Mouse (Mus musculus) adrenal gland (tissue): ENCODE results near the gene Fibp.

Experiments used
- intact Hi-C: fragments of 180-260 bp; cut with DNase I; formaldehyde crosslinking; loops from one replicate; pipeline ENCODE4 v1.15.1; 2025

Gene Fibp

DNA sequence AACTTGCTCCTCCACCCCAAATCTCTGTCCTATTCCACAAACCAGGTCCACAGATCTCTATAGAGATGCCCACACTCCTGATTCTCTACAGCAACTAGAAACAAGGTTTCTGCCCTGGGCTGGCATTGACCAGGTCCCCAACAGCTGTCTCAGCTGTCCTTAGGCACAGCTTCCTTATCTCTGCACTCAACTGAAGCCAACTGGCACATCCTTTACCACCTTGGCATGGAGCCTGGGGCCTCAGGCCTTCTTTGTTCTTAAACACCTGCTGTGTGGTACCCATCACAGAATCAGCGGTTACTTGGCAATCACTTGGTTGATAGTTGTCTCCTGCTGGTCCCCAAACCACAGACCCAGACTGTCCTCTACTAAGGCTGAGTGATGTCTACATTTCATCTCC is 30.0 kb upstream of the Fibp start:
- intact Hi-C loops, result loop anchor here (5.0 kb wide), 1 partner anchor 57 kb away; the partner anchor contains the start of gene Mus81

DNA sequence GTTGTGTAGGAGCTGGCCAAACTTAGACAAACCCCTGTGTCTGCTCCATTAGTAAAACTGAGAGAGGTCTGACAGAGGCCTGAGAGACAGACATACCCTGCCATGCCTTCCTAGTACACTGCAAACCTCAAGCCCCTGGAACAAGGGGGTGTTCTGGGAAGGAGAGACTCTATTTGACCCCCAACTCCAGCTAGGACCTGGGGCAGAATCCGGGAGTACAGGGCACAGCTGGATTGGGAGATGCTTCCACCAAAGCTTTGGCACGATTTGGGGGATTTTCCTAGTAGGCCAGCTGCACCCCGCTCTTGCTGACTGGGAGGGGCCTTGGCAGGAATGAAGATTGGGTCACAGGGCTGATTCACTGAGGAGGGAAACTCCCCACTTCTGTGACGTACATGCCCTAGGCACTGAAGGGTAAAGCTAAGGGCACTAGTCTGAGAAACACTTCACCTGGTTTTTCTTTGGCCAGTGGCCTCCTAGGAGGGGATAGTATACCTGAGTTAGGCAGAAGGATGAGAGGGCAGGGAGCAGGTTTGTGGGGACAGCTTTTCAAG is 28.4 kb upstream of the Fibp start:
- intact Hi-C loops, result loop anchor here (5.0 kb wide), 1 partner anchor 55 kb away; the partner anchor contains the start of gene Mus81

DNA sequence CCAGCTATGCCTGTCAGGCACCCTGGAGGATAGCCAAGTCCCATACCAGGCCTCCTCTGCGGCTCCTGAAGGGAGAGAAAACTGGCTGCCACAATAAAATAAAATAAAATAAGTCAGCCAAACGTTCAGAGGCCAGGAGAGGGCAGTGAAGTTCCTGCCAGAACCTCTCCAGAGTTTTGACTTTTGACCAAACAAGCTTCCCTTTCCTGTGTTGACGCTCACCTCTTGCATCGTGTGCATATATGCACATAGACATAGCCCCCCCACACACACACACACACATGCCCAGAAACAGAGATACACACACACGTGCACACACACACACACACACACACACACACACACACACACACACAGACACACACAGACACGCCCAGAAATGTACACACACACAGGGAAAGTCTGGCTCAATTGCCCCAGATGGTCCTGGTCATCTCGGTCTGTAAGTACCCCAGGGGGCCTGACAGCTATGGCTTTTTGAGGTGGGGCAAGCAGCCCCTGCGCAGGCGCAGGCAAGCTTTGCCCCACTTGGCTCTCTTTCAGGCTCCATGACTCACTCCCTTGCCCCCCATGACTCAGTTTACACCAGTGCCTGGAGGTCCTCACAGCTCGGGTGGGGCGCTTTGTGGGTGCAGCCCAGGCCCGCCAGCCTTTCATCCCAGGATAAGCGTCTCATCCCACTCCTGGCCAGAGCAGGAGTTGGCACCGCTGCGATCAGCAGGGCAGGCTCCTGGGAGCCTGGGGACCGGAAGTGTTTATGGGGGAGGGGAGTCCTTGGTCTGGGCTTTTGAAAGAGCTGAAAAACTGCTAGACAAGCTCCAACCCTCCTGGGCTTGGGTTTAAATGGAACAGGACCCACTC is 27.2 kb upstream of the Fibp start:
- intact Hi-C loops, result loop anchor here (5.0 kb wide), 1 partner anchor 54 kb away; the partner anchor contains the start of gene Mus81

DNA sequence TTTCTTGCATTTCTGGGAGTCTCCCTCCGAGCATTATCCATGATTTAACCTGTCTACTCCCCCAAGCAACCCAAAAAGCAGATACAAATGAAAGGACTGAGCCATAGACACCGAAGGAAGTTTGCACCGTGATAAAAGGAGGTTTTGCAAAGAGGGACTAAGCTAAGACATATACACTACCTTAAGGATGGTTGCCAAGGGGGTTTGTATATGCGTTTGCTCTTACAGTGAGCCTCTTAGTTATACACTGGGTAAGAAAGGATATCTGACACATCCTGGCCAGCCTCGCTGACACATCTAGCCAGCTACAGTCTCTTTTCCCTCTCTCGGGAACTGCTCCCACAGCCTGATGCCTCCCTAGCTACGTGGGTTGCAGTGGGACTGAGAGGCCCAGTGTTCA is 26.5 kb upstream of the Fibp start:
- intact Hi-C loops, result loop anchor here (5.0 kb wide), 1 partner anchor 53 kb away; the partner anchor contains the start of gene Mus81

DNA sequence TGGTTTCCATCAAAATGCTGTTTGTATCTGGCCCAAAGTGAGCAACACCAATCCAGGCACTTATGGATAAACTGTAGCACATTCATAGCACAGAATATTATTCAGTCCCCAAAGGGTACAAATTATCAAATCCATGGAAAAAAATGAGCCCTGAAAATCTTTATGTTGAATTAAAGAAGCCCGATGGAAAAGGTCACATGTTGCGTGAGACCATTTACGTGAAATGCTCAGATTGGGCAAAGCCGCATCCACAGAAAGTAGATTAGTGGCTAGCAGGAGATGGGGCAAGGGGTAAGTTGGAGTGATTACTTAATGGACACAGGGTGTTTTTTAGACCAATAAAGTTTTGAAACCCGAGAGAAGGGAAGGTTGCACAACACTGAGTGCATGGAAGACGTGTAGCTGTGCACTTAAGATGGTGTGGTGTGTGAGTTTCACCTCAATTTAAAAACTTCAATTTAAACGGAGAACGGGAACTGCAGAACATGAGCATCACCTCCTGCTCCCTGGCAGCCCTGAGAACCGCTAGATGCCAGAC is 16.0 kb upstream of the Fibp start:
- intact Hi-C loops, result no loop called here

DNA sequence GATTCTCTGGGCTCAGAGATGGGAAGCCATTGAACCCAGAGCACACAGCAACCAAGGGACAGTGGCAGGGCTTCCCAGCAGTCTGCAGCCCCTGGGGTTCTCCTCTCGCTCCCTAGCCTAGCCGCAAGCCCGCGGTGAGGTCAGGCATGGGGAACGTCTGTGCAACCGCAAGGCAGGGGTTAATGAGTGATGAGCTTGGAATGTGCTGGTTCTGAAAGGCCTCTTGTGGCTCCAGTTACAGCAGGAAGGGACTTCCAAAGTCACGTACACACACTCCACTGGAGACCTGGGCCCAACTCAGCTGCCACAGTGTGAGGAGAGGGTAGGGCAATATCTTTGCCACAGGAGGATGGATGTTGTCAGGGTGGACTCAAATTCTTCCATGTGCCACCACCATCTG is 15.5 kb upstream of the Fibp start:
- intact Hi-C loops, result no loop called here

DNA sequence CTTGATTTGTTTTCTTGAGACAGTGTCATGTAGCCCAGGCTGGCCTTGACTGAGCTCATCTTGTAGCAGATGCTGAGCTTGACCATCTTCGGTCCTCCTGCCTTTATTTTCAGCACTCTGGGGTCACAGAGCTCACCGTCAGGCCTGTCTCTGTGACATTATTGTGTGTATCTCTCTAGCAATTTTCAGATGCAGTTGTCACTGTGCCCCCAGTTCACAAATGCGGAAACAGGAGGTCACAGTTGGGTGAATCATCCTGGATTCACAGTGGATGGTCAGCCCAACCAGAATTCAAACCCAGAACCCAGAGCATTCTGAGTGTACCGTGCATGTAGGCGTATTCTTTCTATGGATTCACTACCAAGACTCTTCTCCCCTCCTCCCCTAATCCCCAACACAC is 14.7 kb upstream of the Fibp start:
- intact Hi-C loops, result no loop called here

DNA sequence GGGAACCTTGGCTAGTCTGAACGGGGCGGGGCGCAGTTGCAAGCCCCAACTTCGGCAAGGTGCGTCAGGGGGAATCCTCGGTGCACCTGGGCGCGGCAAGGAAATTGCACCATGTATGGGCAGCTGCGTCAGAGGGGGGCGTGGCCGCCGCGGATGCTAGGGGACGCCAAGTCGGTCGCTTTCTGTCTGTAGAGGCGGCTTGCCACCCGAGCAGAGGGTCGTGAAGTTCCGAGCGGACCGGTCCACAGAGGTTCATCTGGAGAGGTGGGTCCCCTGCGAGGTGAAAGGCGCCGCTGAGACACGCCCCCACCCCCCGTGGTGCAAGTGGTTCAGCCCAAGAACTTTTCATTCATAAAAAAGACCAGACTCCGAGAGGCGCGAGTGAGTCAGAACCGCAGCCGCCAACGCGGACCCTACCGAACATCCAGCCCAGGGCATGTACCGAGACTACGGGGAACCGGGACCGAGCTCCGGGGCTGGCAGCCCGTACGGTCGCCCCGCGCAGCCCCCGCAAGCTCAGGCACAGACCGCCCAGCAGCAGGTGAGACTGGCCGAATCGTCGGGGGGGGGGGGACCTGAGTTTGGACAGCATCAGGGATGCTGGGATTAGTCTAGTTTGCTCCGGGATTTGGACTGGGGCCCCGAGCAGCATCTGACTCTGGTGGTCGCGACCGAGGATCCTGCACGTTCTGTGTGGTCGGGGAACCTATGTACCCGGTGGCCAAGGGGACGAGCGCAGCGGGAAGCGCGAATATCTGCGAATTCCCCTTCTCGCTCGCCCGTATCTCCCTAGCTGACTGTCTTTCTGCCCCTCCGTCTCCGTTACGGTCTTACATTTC is 12.7 kb upstream of the Fibp start, which contains the start of gene Fosl1:
Gene Fosl1 (plus strand): TSS at position 33 of the 839 bp plus-strand sequence.
- intact Hi-C loops, result no loop called here

DNA sequence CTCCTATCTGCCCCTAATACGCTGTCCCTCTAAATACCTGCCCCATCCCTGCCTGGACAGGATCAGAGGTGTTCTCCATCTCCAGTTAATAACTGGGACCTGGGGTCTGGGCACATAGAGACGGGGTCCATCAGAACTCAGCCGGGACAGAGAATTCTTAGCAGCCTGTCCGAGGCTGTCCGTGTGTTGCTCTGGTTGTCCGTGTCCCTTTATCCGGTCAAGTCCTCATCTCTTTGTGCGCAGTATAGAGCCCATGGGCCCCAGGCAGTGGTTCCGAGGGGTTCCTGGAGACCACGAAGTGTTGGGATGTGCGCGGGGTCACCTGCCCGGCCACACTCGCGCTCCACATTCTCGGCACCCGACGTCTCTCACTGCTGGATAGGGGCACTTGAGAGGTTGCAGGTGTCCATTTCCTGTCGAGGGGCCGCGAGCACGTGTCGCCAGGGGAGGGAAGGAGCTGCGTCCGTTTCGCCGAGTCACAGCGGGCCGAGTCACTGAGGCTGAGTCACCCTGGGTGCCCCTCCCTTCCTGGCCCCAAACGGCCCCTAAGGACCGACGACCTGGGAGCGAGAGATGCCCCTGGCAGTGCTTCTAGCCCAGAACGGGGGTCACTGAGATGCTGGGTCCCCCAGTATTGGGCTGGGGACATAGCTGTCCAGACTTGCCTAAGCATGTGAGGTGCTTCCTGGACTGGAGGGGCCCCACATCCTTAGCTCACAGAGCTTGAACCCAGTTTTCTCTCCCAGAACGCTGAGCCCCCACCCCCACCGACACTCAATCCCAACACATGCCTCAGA is 11.9 kb upstream of the Fibp start:
- intact Hi-C loops, result no loop called here

DNA sequence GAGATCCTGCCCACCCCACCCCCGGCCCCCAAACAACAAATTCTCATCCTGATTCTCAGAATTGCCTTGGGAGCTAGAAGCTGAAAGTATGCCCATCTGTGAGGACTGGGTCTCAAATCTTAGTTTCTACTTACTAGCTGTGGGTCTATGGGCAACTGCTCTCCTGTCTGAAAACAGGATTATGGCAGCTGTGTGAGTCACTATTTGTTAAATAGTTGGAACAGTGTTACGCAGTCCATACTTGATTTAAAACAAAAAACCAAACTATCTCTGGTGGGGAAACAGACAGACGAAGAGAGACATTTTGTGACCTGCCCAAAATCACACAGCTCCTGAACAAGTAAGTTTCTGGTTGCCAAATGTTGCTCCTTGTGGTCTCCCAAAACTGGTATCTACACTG is 10.7 kb upstream of the Fibp start:
- intact Hi-C loops, result no loop called here

DNA sequence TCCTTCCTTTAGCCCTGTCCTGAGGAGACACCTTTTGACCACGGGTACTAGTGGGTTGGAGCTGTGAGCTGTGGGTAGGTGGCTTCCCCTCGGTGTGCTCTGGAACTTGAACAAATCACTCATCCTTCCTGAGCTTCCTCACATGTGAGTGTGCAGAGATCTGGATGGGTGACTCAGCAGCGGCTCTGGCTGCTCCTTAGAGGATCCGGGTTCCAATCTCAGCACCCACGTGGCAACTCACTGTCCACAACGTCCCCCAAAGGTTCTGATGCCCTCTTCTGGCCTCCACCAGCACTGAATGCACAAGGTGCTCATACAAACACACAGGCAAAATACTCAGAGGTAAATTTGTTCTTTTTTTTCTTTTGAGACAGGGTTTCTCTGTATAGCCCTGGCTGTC is 8.6 kb upstream of the Fibp start:
- intact Hi-C loops, result no loop called here

DNA sequence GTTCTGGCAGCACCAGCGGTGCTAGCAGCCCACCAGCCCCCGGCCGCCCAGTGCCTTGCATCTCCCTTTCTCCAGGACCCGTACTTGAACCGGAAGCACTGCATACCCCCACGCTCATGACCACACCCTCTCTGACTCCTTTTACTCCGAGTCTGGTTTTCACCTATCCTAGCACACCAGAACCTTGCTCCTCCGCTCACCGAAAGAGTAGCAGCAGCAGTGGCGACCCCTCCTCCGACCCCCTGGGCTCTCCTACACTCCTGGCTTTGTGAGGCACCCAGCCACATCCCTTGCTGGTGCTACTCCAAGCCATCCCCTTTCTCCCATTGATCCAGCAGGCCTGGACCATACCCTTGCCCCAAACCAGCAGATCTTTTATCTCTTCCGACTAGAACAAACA is 5.4 kb upstream of the Fibp start:
- intact Hi-C loops, result no loop called here

DNA sequence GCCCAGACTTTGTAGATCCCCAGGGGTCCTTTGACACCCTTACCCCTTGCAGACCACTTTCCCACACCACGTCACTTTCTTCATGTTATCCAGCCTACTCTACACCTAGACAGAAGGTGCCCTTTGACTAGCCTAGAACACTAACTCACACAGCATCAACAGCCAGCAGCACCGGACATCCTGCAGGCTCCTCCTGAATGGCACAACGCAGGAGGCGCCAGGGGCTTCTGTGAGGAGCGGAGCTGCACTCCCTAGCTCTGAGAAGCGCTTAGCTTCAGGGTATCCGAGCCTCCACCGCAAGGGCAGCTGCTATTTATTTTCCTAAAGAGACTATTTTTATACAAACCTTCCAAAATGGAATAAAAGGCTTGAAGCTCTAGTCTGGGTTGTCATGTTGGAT is 4.8 kb upstream of the Fibp start:
- intact Hi-C loops, result no loop called here

DNA sequence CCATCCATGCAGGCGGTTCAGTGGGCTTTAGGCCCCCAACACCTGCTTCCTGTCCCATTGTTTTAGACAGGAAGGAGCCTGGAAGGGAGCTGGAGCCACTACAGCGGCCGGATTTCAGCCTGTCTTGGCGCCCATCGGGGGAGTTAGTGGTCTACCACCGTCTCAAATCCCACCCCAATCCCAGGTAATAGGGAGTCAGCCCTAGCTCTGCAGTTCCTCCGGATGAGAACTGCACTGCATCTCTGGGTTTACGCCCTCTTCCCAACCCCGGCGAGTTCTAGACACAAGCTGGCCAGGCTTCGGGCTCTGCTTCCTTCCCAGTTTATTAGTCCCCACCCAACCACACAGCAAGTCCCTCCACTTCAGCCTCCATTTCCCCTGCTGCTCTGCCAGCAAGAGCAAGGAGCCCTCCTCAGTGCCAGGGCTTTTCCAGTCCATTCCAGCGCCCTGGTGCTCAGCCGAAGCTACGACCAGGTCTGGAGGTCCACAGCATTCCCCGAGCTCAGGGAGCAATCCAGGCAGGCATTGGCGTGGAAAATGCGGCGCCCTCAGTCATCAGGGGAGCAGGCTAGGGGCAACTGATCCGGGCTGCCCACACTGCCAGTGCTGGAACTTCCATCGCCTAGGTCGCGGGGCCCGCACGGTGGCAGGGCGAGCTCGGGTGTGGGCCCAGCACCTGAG is 4.0 kb upstream of the Fibp start:
- intact Hi-C loops, result no loop called here

DNA sequence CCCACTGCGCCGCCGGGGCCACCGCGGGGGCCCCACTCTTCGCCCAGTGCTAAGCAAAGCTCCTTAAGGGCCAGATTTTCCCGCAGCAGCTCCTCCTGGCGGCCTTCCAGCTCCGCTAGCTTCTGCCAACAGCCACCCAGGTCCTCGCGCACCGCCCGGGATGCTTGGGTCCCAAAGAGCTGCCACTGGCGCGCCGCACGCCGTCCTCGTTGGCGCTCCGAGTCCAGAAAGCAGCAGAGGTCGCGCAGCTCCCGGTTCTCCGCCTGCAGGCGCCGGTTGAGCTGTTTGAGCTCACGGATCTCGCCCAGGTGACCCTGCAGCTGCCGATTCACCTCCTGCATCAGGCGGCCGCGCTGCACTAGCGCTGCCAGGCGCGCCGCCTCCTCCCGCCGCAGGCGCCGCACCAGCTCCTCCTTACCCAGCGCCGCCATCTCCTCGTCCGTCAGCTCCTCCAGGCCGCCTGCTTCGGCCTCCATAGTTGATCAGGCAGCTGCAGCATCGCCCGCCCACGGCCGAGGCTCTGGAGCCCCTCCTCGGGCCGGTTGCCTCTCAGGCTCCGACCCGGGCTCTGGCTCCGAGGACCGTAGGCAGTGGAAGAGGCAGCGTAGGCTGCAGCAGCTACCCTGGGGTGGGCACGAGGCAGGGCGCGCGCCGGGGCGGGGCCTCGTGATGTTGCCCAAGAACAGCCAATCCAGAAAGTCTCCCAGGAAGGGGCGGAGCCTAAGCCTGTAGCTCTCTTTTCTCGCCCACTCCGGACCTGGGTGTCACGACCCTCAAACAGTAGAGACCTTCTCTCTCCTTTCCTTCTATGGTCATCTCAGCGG is 3.3 kb upstream of the Fibp start:
- intact Hi-C loops, result no loop called here

DNA sequence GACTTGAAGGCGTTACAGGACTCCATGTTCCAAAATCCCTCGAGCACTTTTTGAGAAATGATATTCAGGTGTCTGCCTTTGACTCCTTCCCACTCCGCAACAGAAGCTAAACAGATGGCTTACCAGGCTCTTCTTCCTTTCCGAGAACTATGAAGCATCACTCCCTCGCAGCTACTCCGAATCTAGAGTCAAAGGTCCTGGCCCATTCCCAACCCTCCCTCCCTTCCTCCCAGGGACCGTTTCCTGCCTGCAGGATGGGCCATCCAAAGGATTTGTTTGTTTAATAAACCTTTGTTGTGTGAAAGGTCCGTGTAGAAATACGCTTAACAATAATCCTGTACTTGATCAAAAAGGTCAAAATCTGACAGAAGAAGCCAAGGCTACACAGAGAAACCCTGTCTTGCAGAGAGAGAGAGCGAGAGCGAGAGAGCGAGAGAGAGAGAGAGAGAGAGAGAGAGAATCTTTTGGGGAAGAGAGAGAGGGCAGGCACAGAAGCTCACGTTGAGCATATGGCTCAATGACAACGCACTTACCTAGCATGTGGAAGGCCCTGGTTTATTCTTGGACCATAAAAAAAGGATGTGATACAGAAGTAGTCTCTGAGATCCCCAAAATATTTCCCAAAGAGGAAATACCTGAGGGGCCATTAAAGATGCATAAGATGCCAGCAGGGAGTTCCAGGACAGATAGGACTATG is 2.5 kb upstream of the Fibp start, which contains the start of gene Ccdc85b:
Gene Ccdc85b (minus strand): TSS at position 149 of the 697 bp plus-strand sequence.
- intact Hi-C loops, result no loop called here

DNA sequence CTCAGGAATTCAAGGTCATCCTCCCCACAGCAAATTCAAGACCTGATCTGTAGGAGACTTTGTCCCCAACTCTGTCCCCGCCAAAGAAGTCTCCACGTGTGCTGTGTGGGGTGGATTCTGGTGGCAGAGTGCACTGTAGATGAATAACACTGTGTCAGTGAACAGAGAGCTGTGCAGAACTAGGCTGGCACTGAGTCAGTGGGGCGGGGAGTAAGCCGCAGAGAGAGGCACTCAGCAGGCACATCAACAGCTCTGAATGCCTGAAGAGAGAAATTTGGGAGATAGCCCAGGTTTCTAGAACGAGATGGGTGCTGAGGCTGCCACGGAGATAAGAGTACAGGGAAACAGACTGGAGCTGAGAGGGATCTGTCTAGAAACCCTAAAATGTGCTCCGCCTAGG is 1.4 kb upstream of the Fibp start:
- intact Hi-C loops, result no loop called here

DNA sequence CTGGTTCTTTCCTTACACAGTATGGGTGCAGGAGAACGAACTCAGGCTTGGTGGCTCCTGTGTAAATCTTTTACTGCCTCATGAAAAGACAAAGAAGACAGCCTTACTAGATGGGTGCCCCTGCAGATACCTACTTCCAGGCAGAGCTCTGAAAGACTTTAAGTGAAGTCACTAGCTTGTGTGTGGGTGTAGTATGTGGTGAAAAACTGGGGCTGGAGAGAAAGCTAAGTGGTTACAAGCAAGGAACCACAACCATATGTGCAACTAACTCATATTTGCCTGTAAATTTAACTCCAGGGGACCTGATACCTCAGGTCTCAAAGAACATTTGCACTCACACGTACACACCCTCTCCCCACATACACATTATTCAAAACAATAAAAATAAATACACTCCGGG is 519 bp upstream of the Fibp start:
- intact Hi-C loops, result no loop called here

DNA sequence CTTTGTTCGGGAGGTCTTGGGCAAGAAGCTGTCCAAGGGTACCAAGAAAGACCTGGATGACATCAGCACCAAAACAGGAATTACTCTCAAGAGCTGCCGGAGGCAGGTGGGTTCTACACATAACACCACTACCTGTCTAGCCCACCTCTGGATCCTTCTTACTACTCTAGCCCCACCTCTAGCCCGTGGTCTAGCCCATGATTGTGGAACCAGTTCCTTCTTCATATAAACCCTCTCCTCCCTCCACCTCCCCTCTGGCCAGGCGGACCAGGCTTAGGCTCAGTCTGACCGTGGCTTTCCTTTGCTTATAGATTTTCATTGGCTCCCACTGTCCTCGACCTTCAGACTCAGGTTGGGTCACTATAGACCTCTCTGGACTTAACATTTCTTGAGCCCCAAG is 996 bp downstream of the Fibp start:
- intact Hi-C loops, result no loop called here
